Mouse (Mus musculus) olfactory bulb, adult 2 months (tissue): Measurements from ENCODE around the gene Rhbdl1.

Experiments used
- CTCF ChIP-seq: fragments of 200-500 bp; IDR thresholded peaks from 2 replicates; pipeline ENCODE4 v1.5.1; 2012; ENCODE audit warnings: low read depth, mild to moderate bottlenecking, low read length, moderate library complexity; ENCODE audit not compliant: insufficient read depth
- POLR2A ChIP-seq: fragments of 200-500 bp; IDR thresholded peaks from 2 replicates; pipeline ENCODE4 v1.6.1; 2012; ENCODE audit warnings: mild to moderate bottlenecking, low read depth, low read length, moderate library complexity; ENCODE audit not compliant: insufficient read depth

GRCm38 (mm10) chr17:25817662-25818061 lies 19.4 kb downstream of the Rhbdl1 start:
- TF ChIP-seq CTCF (no peak), POLR2A (no peak)
